Mouse (Mus musculus) midbrain, postnatal 0 days (tissue): ENCODE results near the gene Psme4. TPM values are rescaled to one million over a fixed set of nuclear protein-coding genes. Genes with fewer than 3 reads are reported as not detected.
A peak's percentile ranks its signal among the peaks of the same experiment; 100 is the strongest.

Source experiments
- ATAC-seq: fragments of 200-750 bp; cut with Nextera tagmentation; 2 replicates; pipeline ENCODE4 v1.8.0; 2017; ENCODE audit warnings: moderate number of reproducible peaks, mild to moderate bottlenecking, moderate TSS enrichment, moderate library complexity; ENCODE audit not compliant: low FRiP score
- DNase-seq: peaks from one replicate; pipeline ENCODE4 v3.0.0-alpha.2; 2015; ENCODE audit warnings: low spot score
- H3K27ac ChIP-seq: fragments of 300-500 bp; sonication (generic); 2 replicates; pipeline ENCODE4 v1.5.1; 2014; ENCODE audit warnings: low read depth, mild to moderate bottlenecking, low read length, mixed read lengths
- H3K27me3 ChIP-seq: fragments of 300-500 bp; sonication (generic); 2 replicates; pipeline ENCODE4 v1.6.1; 2014; ENCODE audit warnings: low read length, control low read depth, mixed read lengths; ENCODE audit not compliant: insufficient read depth
- H3K36me3 ChIP-seq: fragments of 300-500 bp; sonication (generic); 2 replicates; pipeline ENCODE4 v1.6.1; 2014; ENCODE audit warnings: low read length, control low read depth, mixed read lengths; ENCODE audit not compliant: insufficient read depth
- H3K4me1 ChIP-seq: fragments of 300-500 bp; sonication (generic); 2 replicates; pipeline ENCODE4 v1.6.1; 2014; ENCODE audit warnings: mild to moderate bottlenecking, control low read depth, antibody characterized with exemption, low read length, mixed read lengths; ENCODE audit not compliant: insufficient read depth
- H3K4me2 ChIP-seq: fragments of 300-500 bp; sonication (generic); 2 replicates; pipeline ENCODE4 v1.6.1; 2014; ENCODE audit warnings: low read depth, mild to moderate bottlenecking, low read length, mixed read lengths; ENCODE audit not compliant: poor library complexity, severe bottlenecking
- H3K4me3 ChIP-seq: fragments of 300-500 bp; sonication (generic); 2 replicates; pipeline ENCODE4 v1.5.1; 2014; ENCODE audit warnings: low read depth, mild to moderate bottlenecking, low read length, moderate library complexity
- H3K9ac ChIP-seq: fragments of 300-500 bp; sonication (generic); replicated peaks from 2 replicates; pipeline ENCODE4 v1.6.1; 2014; ENCODE audit warnings: mild to moderate bottlenecking, low read length, moderate library complexity, mixed read lengths; ENCODE audit not compliant: poor library complexity, severe bottlenecking
- H3K9me3 ChIP-seq: fragments of 300-500 bp; sonication (generic); 2 replicates; pipeline ENCODE4 v1.6.1; 2016; ENCODE audit warnings: low read length, control low read depth
- CTCF ChIP-seq: IDR thresholded peaks from 2 replicates; pipeline ENCODE4 v1.5.1; 2016; ENCODE audit warnings: antibody characterized with exemption, mild to moderate bottlenecking
- WGBS: fragments of 180-500 bp; shearing (Covaris S2); extraction: QIAGEN DNeasy Blood & Tissue Kit; methylation state at CpG from one replicate; pipeline ENCODE4 v1.1.7; 2014; 5-methylcytosine and 5-hydroxymethylcytosine counted together
- polyA plus RNA-seq: library from polyadenylated mRNA; unstranded; fragments of >200 nt; fragmentation: Nextera tagmentation; extraction: Ambion mirVana; gene quantifications from 2 replicates; pipeline ENCODE4 v1.2.1, GENCODE M21; 2015
- total RNA-seq: library from RNA; depleted of rRNA; stranded (reverse); fragments of >200 nt; gene quantifications from 2 replicates; pipeline ENCODE4 v1.2.3, GENCODE M21; 2014

Gene Psme4
- total and polyA plus RNA-seq, 2 experiments from 2014 or later = 10.6 to 31.3 TPM

DNA sequence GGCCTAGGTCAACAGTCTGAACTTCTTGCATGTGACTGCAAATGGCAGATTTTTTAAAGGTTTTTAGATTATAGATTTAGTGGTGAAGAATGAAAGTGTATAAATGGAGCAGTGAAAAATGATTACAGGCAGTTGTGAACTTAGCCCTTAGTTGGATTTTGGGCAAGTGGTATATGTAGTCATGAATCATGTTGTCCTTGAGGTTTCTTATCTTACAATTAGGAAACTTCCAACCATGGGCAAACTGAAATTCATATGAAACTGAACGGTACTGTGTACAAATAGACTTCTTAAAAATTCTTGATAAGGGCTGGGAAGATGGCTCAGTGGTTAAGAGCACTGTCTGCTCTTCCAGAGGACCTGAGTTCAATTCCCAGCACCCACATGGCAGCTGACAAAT lies 22.2 kb downstream of the Psme4 start:
- WGBS = 94% methylated on average over 1 of the region's 1 CpGs
- ATAC-seq = no peak
- no peak for TF ChIP-seq CTCF

DNA sequence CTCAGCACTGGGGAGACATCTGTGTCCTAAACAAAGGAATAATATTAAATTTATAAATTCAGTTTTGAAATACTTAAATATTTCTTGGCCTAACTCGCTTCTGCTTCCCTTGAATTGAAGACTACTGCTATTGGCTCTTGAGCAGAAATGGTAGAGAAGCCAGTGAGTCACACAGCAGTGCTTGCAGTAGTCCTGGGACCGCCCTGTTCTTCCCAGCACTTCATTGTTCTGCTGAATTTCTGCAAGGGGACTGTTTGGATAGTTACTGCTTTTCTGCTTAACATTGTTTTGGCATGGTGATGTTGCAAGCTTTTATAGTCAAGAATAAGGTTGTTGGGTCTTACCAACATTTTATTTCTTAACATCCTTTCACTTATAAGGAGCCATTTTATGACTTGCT lies 25.7 kb downstream of the Psme4 start:
- Histone ChIP-seq H3K4me1 (no peaks in the 10 kb centered on the region), H3K9ac (no peak overlapping the region), H3K27ac (no peak overlapping the region), H3K4me2 (no peak overlapping the region), H3K27me3 (no peaks in the 10 kb centered on the region), H3K36me3 (0 out of 2 replicates have a peak, but pooled peaks cover 5% of the 10 kb centered on the region), H3K9me3 (no peaks in the 10 kb centered on the region), H3K4me3 (no peak overlapping the region)
- 94% methylated on average over 2 of the region's 2 CpGs for WGBS
- no peak for ATAC-seq
- TF ChIP-seq CTCF = no peak
- no peak for DNase-seq

More for the DNA sequence above, 22.2 kb downstream of the Psme4 start:
- Histone ChIP-seq H3K4me1 (no peaks in the 10 kb centered on the region), H3K9me3 (no peaks in the 10 kb centered on the region), H3K27ac (no peak overlapping the region), H3K4me2 (no peak overlapping the region), H3K4me3 (no peak overlapping the region), H3K36me3 (0 out of 2 replicates have a peak, but pooled peaks cover 5% of the 10 kb centered on the region), H3K27me3 (no peaks in the 10 kb centered on the region), H3K9ac (no peak overlapping the region)
- no peak for DNase-seq

DNA sequence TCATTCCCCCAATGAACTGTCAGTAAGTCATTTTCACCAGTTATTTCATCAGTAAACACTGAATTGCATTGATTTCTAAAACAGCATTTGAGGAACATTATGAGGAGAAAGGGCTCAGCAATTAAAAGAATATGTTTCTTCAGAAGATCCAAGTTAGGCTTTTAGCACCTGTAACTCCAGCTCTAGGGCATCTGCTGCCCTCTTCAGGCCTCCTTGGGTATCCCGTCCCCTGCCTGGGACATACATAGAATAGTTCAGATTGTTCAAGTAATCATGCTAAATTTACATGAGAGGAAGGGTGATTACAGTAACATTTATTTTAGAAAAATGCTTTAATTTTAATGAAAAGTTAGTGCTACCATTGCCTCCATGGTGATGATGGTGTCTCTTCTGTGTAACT lies 28.0 kb downstream of the Psme4 start:
- WGBS = 75% methylated on average over 1 of the region's 1 CpGs
- H3K27ac ChIP-seq = no peak overlapping the region
- DNase-seq (peak; percentile 34), ATAC-seq (no peak)
- peak; percentile 78 for TF ChIP-seq CTCF
- H3K4me2 ChIP-seq = no peak overlapping the region
- no peak overlapping the region for H3K4me3 ChIP-seq
- no peaks in the 10 kb centered on the region for H3K36me3 ChIP-seq
- no peaks in the 10 kb centered on the region for H3K9me3 ChIP-seq
- no peaks in the 10 kb centered on the region for H3K27me3 ChIP-seq
- no peaks in the 10 kb centered on the region for H3K4me1 ChIP-seq
- no peak overlapping the region for H3K9ac ChIP-seq

DNA sequence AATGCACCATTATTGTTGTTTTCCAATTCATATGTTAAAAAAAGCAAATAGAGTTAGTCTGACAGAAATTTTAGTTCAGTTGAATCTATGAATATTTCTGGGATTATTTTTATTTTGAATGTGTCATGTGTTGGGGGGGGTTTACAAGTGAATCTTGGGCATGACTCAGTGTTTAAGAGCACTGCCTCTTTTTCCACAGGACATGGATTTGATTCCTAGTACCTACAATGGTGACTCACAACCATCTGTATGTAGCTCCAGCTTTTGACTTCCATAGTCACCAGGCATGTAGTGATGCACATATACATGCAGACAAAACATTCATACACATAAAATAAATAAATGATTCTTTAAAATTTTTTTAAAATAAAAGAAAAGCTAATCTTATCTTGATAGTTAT lies 28.6 kb downstream of the Psme4 start:
- DNase-seq (no peak), ATAC-seq (no peak)
- Histone ChIP-seq H3K9me3 (no peaks in the 10 kb centered on the region), H3K4me1 (no peaks in the 10 kb centered on the region), H3K4me3 (no peak overlapping the region), H3K27ac (no peak overlapping the region), H3K9ac (no peak overlapping the region), H3K4me2 (no peak overlapping the region), H3K36me3 (no peaks in the 10 kb centered on the region), H3K27me3 (no peaks in the 10 kb centered on the region)
- TF ChIP-seq CTCF = no peak

DNA sequence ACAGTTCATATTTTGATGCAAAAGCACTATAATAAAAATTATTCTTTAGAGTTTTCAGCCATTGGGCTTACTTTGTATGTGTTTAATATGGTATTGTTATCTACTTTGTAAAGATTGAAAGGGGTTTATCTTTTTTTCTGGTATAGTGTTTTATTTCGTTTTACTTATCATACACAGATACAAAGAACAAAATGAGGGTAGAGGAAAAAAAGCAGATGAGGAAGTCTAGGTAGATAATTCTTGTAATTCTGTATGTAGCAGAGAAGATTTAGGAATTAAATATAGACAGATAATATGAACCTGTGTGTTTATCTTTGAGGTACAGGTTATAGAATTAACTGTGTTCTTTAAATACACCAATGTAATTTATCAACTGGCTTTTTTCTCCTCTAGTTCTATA lies 30.9 kb downstream of the Psme4 start:
- no peak for TF ChIP-seq CTCF
- Histone ChIP-seq H3K4me1 (no peaks in the 10 kb centered on the region), H3K4me2 (no peak overlapping the region), H3K9me3 (no peaks in the 10 kb centered on the region), H3K27ac (no peak overlapping the region), H3K27me3 (no peaks in the 10 kb centered on the region), H3K9ac (no peak overlapping the region), H3K4me3 (no peak overlapping the region), H3K36me3 (no peaks in the 10 kb centered on the region)
- no peak for ATAC-seq
- no peak for DNase-seq
- 94% methylated on average over 1 of the region's 1 CpGs for WGBS

DNA sequence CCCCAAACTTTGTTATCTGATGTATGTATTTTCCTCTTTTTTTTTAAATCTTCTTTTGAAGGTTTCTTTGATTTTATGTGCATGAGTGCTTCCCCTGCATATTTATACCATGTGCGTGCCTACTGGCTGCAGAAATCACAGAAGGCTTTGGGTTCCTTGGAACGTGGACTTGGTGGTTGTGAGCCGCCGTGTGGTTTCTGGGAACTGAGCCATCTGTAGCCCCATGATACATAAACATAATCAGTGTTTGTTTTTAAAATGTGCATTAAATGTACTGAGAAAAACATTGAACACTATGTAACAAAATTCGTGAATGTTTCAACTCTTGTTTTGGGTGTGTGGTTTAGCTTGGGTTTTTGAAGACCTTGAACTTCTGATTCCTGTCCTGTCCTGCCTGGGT lies 49.6 kb downstream of the Psme4 start:
- DNase-seq = no peak
- TF ChIP-seq CTCF = no peak

DNA sequence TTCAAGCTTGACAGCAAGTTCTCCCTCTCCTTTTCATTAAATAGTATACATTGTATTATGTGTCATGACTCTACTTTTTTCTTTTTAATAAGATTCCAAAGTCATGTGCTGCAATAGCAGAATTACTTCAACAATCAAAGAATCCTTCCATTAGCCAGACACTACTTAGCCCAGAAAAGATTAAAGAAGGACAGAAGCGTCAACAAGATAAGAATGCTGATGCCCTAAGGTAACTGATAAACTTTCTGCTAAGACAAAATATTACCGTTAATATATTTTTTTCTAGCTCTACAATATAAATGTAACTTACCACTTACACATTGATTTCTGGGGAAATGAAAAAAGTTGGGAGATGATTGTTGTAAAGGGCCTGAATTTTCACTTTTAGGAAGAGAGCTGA lies 67.3 kb downstream of the Psme4 start:
- WGBS = 94% methylated on average over 2 of the region's 2 CpGs
- H3K9ac ChIP-seq = no peak overlapping the region
- H3K4me3 ChIP-seq = no peak overlapping the region
- H3K27me3 ChIP-seq = no peaks in the 10 kb centered on the region
- H3K36me3 ChIP-seq = peaks cover 23% of the 10 kb centered on the region; the same call in 1 of the 2 replicates
- H3K9me3 ChIP-seq = no peaks in the 10 kb centered on the region
- no peak overlapping the region for H3K4me2 ChIP-seq
- DNase-seq (no peak), ATAC-seq (no peak)
- TF ChIP-seq CTCF = no peak
- no peaks in the 10 kb centered on the region for H3K4me1 ChIP-seq
- no peak overlapping the region for H3K27ac ChIP-seq

More for the DNA sequence above, 49.6 kb downstream of the Psme4 start:
- Histone ChIP-seq H3K4me1 (no peaks in the 10 kb centered on the region), H3K9ac (no peak overlapping the region), H3K4me3 (no peak overlapping the region), H3K36me3 (peaks cover 19% of the 10 kb centered on the region), H3K27me3 (no peaks in the 10 kb centered on the region), H3K9me3 (no peaks in the 10 kb centered on the region), H3K4me2 (no peak overlapping the region), H3K27ac (no peak overlapping the region)
- WGBS = 87% methylated on average over 5 of the region's 5 CpGs
- ATAC-seq = no peak
